Mouse (Mus musculus): ENCODE data around the gene Cenpe. TPM values are rescaled to one million over a fixed set of nuclear protein-coding genes. Genes with fewer than 3 reads are reported as not detected.

Cenpe gene
- polyA plus RNA-seq, 1 experiment from 2014 or later: 48.6 TPM

- Histone ChIP-seq H3K9me3 (ENCODE audit: control insufficient read depth, low read length) (no peaks in the 10 kb centered on the region), H3K27me3 (ENCODE audit: control insufficient read depth, insufficient read depth, low read length) (no peaks in the 10 kb centered on the region), H3K4me3 (ENCODE audit: low read depth, low read length) (no peak overlapping the region), H3K4me2 (ENCODE audit: low read depth, severe bottlenecking) (no peak overlapping the region), H3K27ac (replicated peaks; ENCODE audit: low read depth, low read length) (no peak overlapping the region), H3K36me3 (ENCODE audit: control insufficient read depth, insufficient read depth, low read length) (peaks cover 27% of the 10 kb centered on the region), H3K4me1 (ENCODE audit: control insufficient read depth, insufficient read depth, low read length) (no peaks in the 10 kb centered on the region), H3K9ac (ENCODE audit: low read length) (no peak overlapping the region)
- 91% methylated on average over 5 of the region's 5 CpGs for WGBS
- ATAC-seq (ENCODE audit: insufficient number of reproducible peaks, low FRiP score, low TSS enrichment, low read depth): no peak
- no peak for DNase-seq (ENCODE audit: low spot score)
These were observed 56.3 kb downstream of the Cenpe start for GRCm38 (mm10) chr3:135268616-135269015.

DNA sequence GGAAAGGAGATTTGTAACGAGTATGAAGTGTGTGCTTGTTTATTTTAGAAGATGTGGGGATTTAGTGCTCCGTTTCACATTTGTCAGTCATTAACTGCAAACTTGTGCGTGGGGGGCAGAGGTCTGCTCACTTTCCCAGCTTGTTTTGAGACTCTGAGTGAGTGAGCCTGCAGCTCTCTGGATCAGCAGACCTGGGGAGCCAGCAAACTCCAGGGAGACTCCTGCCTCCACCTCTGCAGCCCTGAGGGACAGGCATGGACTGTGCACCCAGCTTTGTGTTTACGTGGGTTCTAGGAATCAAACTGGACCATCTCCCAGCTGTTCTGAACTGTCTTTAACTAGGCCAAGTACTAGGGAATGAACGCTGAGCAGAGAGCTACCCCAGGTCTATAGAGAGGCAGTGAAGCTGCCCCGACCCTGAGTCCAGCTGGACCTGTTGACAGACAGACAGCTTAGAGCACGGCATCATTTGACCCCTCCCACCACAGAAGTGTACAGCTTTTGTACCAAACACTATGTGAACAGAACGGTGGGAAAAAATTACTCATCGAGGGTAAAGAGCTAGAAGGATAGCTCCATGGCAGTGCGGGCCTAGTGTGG, 57.2 kb downstream of the Cenpe start:
- Histone ChIP-seq H3K27ac (replicated peaks; ENCODE audit: low read depth, low read length) (no peak overlapping the region), H3K36me3 (ENCODE audit: control insufficient read depth, insufficient read depth, low read length) (peaks cover 27% of the 10 kb centered on the region), H3K4me1 (ENCODE audit: control insufficient read depth, insufficient read depth, low read length) (no peaks in the 10 kb centered on the region), H3K27me3 (ENCODE audit: control insufficient read depth, insufficient read depth, low read length) (no peaks in the 10 kb centered on the region), H3K9ac (ENCODE audit: low read length) (no peak overlapping the region), H3K4me2 (ENCODE audit: low read depth, severe bottlenecking) (no peak overlapping the region), H3K4me3 (ENCODE audit: low read depth, low read length) (no peak overlapping the region), H3K9me3 (ENCODE audit: control insufficient read depth, low read length) (no peaks in the 10 kb centered on the region)
- ATAC-seq (ENCODE audit: insufficient number of reproducible peaks, low FRiP score, low TSS enrichment, low read depth): no peak; the same call in 1 of the 2 replicates
- 94% methylated on average over 10 of the region's 10 CpGs for WGBS
- no peak for DNase-seq (ENCODE audit: low spot score)

DNA sequence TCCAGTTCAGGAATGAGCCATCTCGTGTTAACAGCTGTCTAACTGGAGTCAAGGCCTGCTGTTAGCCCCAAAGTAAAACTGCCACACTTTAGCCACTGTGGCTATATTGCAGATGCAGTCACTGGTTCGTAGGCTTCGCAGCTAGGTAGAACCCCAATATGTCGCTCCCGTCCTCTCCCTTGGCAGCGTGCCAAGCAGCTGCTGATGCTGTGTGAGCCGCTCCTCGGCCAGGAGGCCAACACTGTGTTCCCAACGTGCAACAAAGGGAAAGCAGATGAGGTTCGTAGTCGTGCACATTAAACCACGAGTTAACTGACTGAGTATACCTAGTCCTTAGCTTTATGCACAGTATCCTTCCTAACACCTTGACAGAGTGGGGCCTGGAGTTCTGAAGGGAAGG, 60.3 kb downstream of the Cenpe start:
- DNase-seq (ENCODE audit: low spot score) (no peak), ATAC-seq (ENCODE audit: insufficient number of reproducible peaks, low FRiP score, low TSS enrichment, low read depth) (no peak)
- H3K4me3 ChIP-seq (ENCODE audit: low read depth, low read length): no peak overlapping the region

GRCm38 (mm10) chr3:135273047-135273446, 60.7 kb downstream of the Cenpe start:
- no peak overlapping the region for H3K4me2 ChIP-seq (ENCODE audit: low read depth, severe bottlenecking)
- H3K4me1 ChIP-seq (ENCODE audit: control insufficient read depth, insufficient read depth, low read length): no peaks in the 10 kb centered on the region
- H3K27me3 ChIP-seq (ENCODE audit: control insufficient read depth, insufficient read depth, low read length): no peaks in the 10 kb centered on the region
- ATAC-seq (ENCODE audit: insufficient number of reproducible peaks, low FRiP score, low TSS enrichment, low read depth): no peak
- H3K9me3 ChIP-seq (ENCODE audit: control insufficient read depth, low read length): no peaks in the 10 kb centered on the region
- DNase-seq (ENCODE audit: low spot score): no peak
- 95% methylated on average over 13 of the region's 13 CpGs for whole genome bisulfite sequencing
- H3K9ac ChIP-seq (ENCODE audit: low read length): no peak overlapping the region
- H3K27ac ChIP-seq (replicated peaks; ENCODE audit: low read depth, low read length): no peak overlapping the region
- H3K36me3 ChIP-seq (ENCODE audit: control insufficient read depth, insufficient read depth, low read length): peaks cover 20% of the 10 kb centered on the region; the same call in 1 of the 2 replicates
- H3K4me3 ChIP-seq (ENCODE audit: low read depth, low read length): no peak overlapping the region

More for the DNA sequence above, 60.3 kb downstream of the Cenpe start:
- H3K36me3 ChIP-seq (ENCODE audit: control insufficient read depth, insufficient read depth, low read length): peaks cover 20% of the 10 kb centered on the region; the same call in 1 of the 2 replicates
- H3K9me3 ChIP-seq (ENCODE audit: control insufficient read depth, low read length): no peaks in the 10 kb centered on the region
- no peak overlapping the region for H3K9ac ChIP-seq (ENCODE audit: low read length)
- H3K27ac ChIP-seq (replicated peaks; ENCODE audit: low read depth, low read length): no peak overlapping the region
- no peaks in the 10 kb centered on the region for H3K27me3 ChIP-seq (ENCODE audit: control insufficient read depth, insufficient read depth, low read length)
- no peak overlapping the region for H3K4me2 ChIP-seq (ENCODE audit: low read depth, severe bottlenecking)
- no peaks in the 10 kb centered on the region for H3K4me1 ChIP-seq (ENCODE audit: control insufficient read depth, insufficient read depth, low read length)
- 90% methylated on average over 12 of the region's 12 CpGs for WGBS

GRCm38 (mm10) chr3:135280160-135280559, 67.8 kb downstream of the Cenpe start:
- H3K4me2 ChIP-seq (ENCODE audit: low read depth, severe bottlenecking): no peak overlapping the region
- 0 out of 2 replicates have a peak, but pooled peaks cover 2% of the 10 kb centered on the region for H3K4me1 ChIP-seq (ENCODE audit: control insufficient read depth, insufficient read depth, low read length)
- ATAC-seq (ENCODE audit: insufficient number of reproducible peaks, low FRiP score, low TSS enrichment, low read depth): peak; percentile 1; the same call in 1 of the 2 replicates
- no peaks in the 10 kb centered on the region for H3K9me3 ChIP-seq (ENCODE audit: control insufficient read depth, low read length)
- peak overlapping the region; percentile 67 for H3K9ac ChIP-seq (ENCODE audit: low read length)
- no peaks in the 10 kb centered on the region for H3K27me3 ChIP-seq (ENCODE audit: control insufficient read depth, insufficient read depth, low read length)
- no peak overlapping the region for H3K4me3 ChIP-seq (ENCODE audit: low read depth, low read length)
- no peak for DNase-seq (ENCODE audit: low spot score)
- H3K27ac ChIP-seq (replicated peaks; ENCODE audit: low read depth, low read length): no peak overlapping the region
- WGBS: 79% methylated on average over 4 of the region's 4 CpGs
- no peaks in the 10 kb centered on the region for H3K36me3 ChIP-seq (ENCODE audit: control insufficient read depth, insufficient read depth, low read length)

GRCm38 (mm10) chr3:135280669-135281415, 68.5 kb downstream of the Cenpe start, which contains the start of gene Bdh2:
Gene Bdh2 (plus strand): TSS chr3:135281221.
- H3K27me3 ChIP-seq (ENCODE audit: control insufficient read depth, insufficient read depth, low read length): no peaks in the 10 kb centered on the region
- H3K27ac ChIP-seq (replicated peaks; ENCODE audit: low read depth, low read length): no peak within 1 kb of the TSS
- 28% methylated on average over 14 of the region's 14 CpGs for WGBS
- no peaks in the 10 kb centered on the region for H3K36me3 ChIP-seq (ENCODE audit: control insufficient read depth, insufficient read depth, low read length)
- peak; percentile 80 for ATAC-seq (ENCODE audit: insufficient number of reproducible peaks, low FRiP score, low TSS enrichment, low read depth)
- 0 out of 2 replicates have a peak, but pooled peaks cover 2% of the 10 kb centered on the region for H3K4me1 ChIP-seq (ENCODE audit: control insufficient read depth, insufficient read depth, low read length)
- H3K9ac ChIP-seq (ENCODE audit: low read length): peak within 1 kb of the TSS; percentile 67
- no peaks in the 10 kb centered on the region for H3K9me3 ChIP-seq (ENCODE audit: control insufficient read depth, low read length)
- DNase-seq (ENCODE audit: low spot score): peak; percentile 93
- no peak within 1 kb of the TSS for H3K4me2 ChIP-seq (ENCODE audit: low read depth, severe bottlenecking)
- H3K4me3 ChIP-seq (ENCODE audit: low read depth, low read length): no peak within 1 kb of the TSS

- H3K27me3 ChIP-seq (ENCODE audit: control insufficient read depth, insufficient read depth, low read length): no peaks in the 10 kb centered on the region
- 0 out of 2 replicates have a peak, but pooled peaks cover 2% of the 10 kb centered on the region for H3K4me1 ChIP-seq (ENCODE audit: control insufficient read depth, insufficient read depth, low read length)
- H3K9ac ChIP-seq (ENCODE audit: low read length): no peak overlapping the region
- no peak overlapping the region for H3K4me2 ChIP-seq (ENCODE audit: low read depth, severe bottlenecking)
- H3K9me3 ChIP-seq (ENCODE audit: control insufficient read depth, low read length): no peaks in the 10 kb centered on the region
- no peaks in the 10 kb centered on the region for H3K36me3 ChIP-seq (ENCODE audit: control insufficient read depth, insufficient read depth, low read length)
- H3K4me3 ChIP-seq (ENCODE audit: low read depth, low read length): no peak overlapping the region
- DNase-seq (ENCODE audit: low spot score): no peak
- no peak overlapping the region for H3K27ac ChIP-seq (replicated peaks; ENCODE audit: low read depth, low read length)
- ATAC-seq (ENCODE audit: insufficient number of reproducible peaks, low FRiP score, low TSS enrichment, low read depth): no peak
- 81% methylated on average over 8 of the region's 8 CpGs for WGBS
These were observed 69.4 kb downstream of the Cenpe start for GRCm38 (mm10) chr3:135281701-135282100.

- WGBS: 86% methylated on average over 11 of the region's 11 CpGs
- no peak for DNase-seq (ENCODE audit: low spot score)
- Histone ChIP-seq H3K36me3 (ENCODE audit: control insufficient read depth, insufficient read depth, low read length) (no peaks in the 10 kb centered on the region), H3K4me3 (ENCODE audit: low read depth, low read length) (no peak overlapping the region), H3K27ac (replicated peaks; ENCODE audit: low read depth, low read length) (no peak overlapping the region), H3K27me3 (ENCODE audit: control insufficient read depth, insufficient read depth, low read length) (no peaks in the 10 kb centered on the region), H3K4me1 (ENCODE audit: control insufficient read depth, insufficient read depth, low read length) (0 out of 2 replicates have a peak, but pooled peaks cover 2% of the 10 kb centered on the region), H3K4me2 (ENCODE audit: low read depth, severe bottlenecking) (no peak overlapping the region), H3K9me3 (ENCODE audit: control insufficient read depth, low read length) (no peaks in the 10 kb centered on the region), H3K9ac (ENCODE audit: low read length) (no peak overlapping the region)
- ATAC-seq (ENCODE audit: insufficient number of reproducible peaks, low FRiP score, low TSS enrichment, low read depth): no peak
These were observed 72.9 kb downstream of the Cenpe start for GRCm38 (mm10) chr3:135285256-135285655.

Measured in limb, embryonic 11.5 days (tissue).